Mouse (Mus musculus): ENCODE data around the gene Ngef.
A peak's percentile ranks its signal among the peaks of the same experiment; 100 is the strongest.

Ngef gene

GRCm38 (mm10) chr1:87573800-87574215, at the start of gene Ngef:
Ngef (minus strand) TSS chr1:87573870.
- DNase-seq (ENCODE audit: low spot score in 2 of 2), result peak in 1 of 2 experiments; percentile 26

GRCm38 (mm10) chr1:87621858-87622279, 48.2 kb upstream of the Ngef start:
- DNase-seq (ENCODE audit: low spot score in 2 of 2), result no peak

GRCm38 (mm10) chr1:87621146-87621857, 47.6 kb upstream of the Ngef start:
- no peak for DNase-seq (ENCODE audit: low spot score in 2 of 2)

GRCm38 (mm10) chr1:87620693-87621092, 47.0 kb upstream of the Ngef start:
- no peak for DNase-seq (ENCODE audit: low spot score in 2 of 2)

GRCm38 (mm10) chr1:87620211-87620668, 46.6 kb upstream of the Ngef start, which contains the start of gene Inpp5d:
Inpp5d (plus strand) TSS chr1:87620312.
- DNase-seq (ENCODE audit: low spot score in 2 of 2), result no peak

- no peak for DNase-seq (ENCODE audit: low spot score in 2 of 2)
These were observed 41.1 kb upstream of the Ngef start for GRCm38 (mm10) chr1:87614576-87615295.

- DNase-seq (ENCODE audit: low spot score in 2 of 2), result peak in 1 of 2 experiments; percentile 67
These were observed 34.9 kb upstream of the Ngef start for GRCm38 (mm10) chr1:87608416-87609046.

- DNase-seq (ENCODE audit: low spot score in 2 of 2), result no peak
These were observed 33.9 kb upstream of the Ngef start for GRCm38 (mm10) chr1:87607385-87608091.

GRCm38 (mm10) chr1:87605296-87605695, 31.6 kb upstream of the Ngef start:
- DNase-seq (ENCODE audit: low spot score in 2 of 2), result no peak

- DNase-seq (ENCODE audit: low spot score in 2 of 2), result no peak
These were observed 29.7 kb upstream of the Ngef start for GRCm38 (mm10) chr1:87603389-87603788.

GRCm38 (mm10) chr1:87601801-87602200, 28.1 kb upstream of the Ngef start:
- DNase-seq (ENCODE audit: low spot score in 2 of 2), result no peak

- DNase-seq (ENCODE audit: low spot score in 2 of 2), result no peak
These were observed 26.9 kb upstream of the Ngef start for GRCm38 (mm10) chr1:87600533-87600932.

- DNase-seq (ENCODE audit: low spot score in 2 of 2), result no peak
These were observed 21.0 kb upstream of the Ngef start for GRCm38 (mm10) chr1:87594671-87595070.

- no peak for DNase-seq (ENCODE audit: low spot score in 2 of 2)
These were observed 20.6 kb upstream of the Ngef start for GRCm38 (mm10) chr1:87594261-87594660.

- DNase-seq (ENCODE audit: low spot score in 2 of 2), result no peak
These were observed 16.3 kb upstream of the Ngef start for GRCm38 (mm10) chr1:87589980-87590379.

GRCm38 (mm10) chr1:87589162-87589561, 15.5 kb upstream of the Ngef start:
- DNase-seq (ENCODE audit: low spot score in 2 of 2), result no peak

- DNase-seq (ENCODE audit: low spot score in 2 of 2), result no peak
These were observed 7.2 kb upstream of the Ngef start for GRCm38 (mm10) chr1:87580824-87581223.

- DNase-seq (ENCODE audit: low spot score in 2 of 2), result no peak
These were observed 5.3 kb upstream of the Ngef start for GRCm38 (mm10) chr1:87578965-87579364.

- DNase-seq (ENCODE audit: low spot score in 2 of 2), result peak; percentile 48 to 72
These were observed 1.1 kb upstream of the Ngef start for GRCm38 (mm10) chr1:87574785-87575184.

- no peak for DNase-seq (ENCODE audit: low spot score in 2 of 2)
These were observed 683 bp upstream of the Ngef start for GRCm38 (mm10) chr1:87574353-87574752.

- DNase-seq (ENCODE audit: low spot score in 2 of 2), result no peak
These were observed 409 bp downstream of the Ngef start for GRCm38 (mm10) chr1:87573261-87573660.

GRCm38 (mm10) chr1:87568398-87568797, 5.3 kb downstream of the Ngef start:
- DNase-seq (ENCODE audit: low spot score in 2 of 2), result no peak

Measured in urinary bladder, postnatal 4 days (tissue).